Mouse (Mus musculus) megakaryocyte, embryonic 14.5 days (primary cell): ENCODE data around the gene Gmppa. TPM values are rescaled to one million over a fixed set of nuclear protein-coding genes. Genes with fewer than 3 reads are reported as not detected.

Experiments used
- H3K27me3 ChIP-seq: replicated peaks from 2 replicates; pipeline ENCODE3; 2012; ENCODE audit warnings: inconsistent platforms
- H3K36me3 ChIP-seq: replicated peaks from 2 replicates; pipeline ENCODE3; 2012; ENCODE audit warnings: low read length, inconsistent platforms, mixed read lengths
- H3K4me1 ChIP-seq: 2 replicates; pipeline ENCODE4 v1.6.1; 2012; ENCODE audit warnings: inconsistent platforms
- H3K4me3 ChIP-seq: replicated peaks from 2 replicates; pipeline ENCODE3; 2012; ENCODE audit warnings: moderate library complexity, mild to moderate bottlenecking, inconsistent platforms
- H3K9me3 ChIP-seq: 2 replicates; pipeline ENCODE4 v1.6.1; 2012; ENCODE audit warnings: inconsistent platforms
- FLI1 ChIP-seq: IDR thresholded peaks from 2 replicates; pipeline ENCODE4 v1.6.1; 2012; ENCODE audit warnings: low read length, inconsistent platforms, mixed read lengths
- GATA1 ChIP-seq: IDR thresholded peaks from 3 replicates; pipeline ENCODE4 v1.6.1; 2012; ENCODE audit warnings: mixed read lengths, low read length, inconsistent platforms, borderline replicate concordance
- polyA plus RNA-seq: library from polyadenylated mRNA; stranded (reverse); fragments of >175 nt; gene quantifications from 2 replicates; pipeline ENCODE4 v1.2.3, GENCODE M21; 2012; ENCODE audit warnings: low replicate concordance; ENCODE audit not compliant: insufficient read depth

Gmppa gene
- polyA plus RNA-seq, 1 experiment, result 234 TPM

DNA sequence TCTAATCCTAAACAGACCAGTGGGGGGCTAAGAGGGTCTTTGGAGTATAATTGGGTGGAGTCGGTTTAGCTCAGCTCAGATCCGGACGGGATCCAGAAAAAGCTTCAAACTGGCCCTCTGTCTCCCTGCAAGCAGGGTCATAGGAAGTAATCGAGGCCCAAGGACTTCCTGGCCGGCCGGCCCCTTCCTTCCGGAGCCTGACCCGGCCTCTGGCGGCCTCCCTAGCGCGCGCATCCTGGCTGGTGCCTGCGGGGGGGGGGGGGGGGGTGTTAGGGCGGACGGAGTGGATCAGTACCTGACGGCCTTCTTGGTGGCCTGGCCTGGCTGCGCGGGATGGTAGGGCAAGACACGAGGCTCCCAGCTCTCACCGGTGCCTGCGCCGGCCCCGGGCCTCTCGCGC lies 42.8 kb downstream of the Gmppa start:
- peak overlapping the region; percentile 93 for H3K4me3 ChIP-seq
- peaks cover 27% of the 10 kb centered on the region for H3K36me3 ChIP-seq
- H3K9me3 ChIP-seq, result peaks cover 7% of the 10 kb centered on the region; the same call in 1 of the 2 replicates
- H3K27me3 ChIP-seq, result peaks cover 97% of the 10 kb centered on the region
- H3K4me1 ChIP-seq, result peaks cover 35% of the 10 kb centered on the region
- no peak for TF ChIP-seq FLI1
- no peak for TF ChIP-seq GATA1

- Histone ChIP-seq H3K9me3 (peaks cover 7% of the 10 kb centered on the region; the same call in 1 of the 2 replicates), H3K27me3 (peaks cover 97% of the 10 kb centered on the region), H3K4me3 (peak within 1 kb of the TSS; percentile 93), H3K36me3 (peaks cover 25% of the 10 kb centered on the region), H3K4me1 (peaks cover 35% of the 10 kb centered on the region)
- TF ChIP-seq FLI1 (no peak), GATA1 (no peak)
Observed at GRCm38 (mm10) chr1:75478916-75479634, 43.3 kb downstream of the Gmppa start, which contains the start of the genes Chpf and Tmem198. Chpf (minus strand) TSS chr1:75479307. Tmem198 (plus strand) TSS chr1:75479532.

GRCm38 (mm10) chr1:75479635-75479989 lies 43.9 kb downstream of the Gmppa start:
- Histone ChIP-seq H3K9me3 (peaks cover 7% of the 10 kb centered on the region; the same call in 1 of the 2 replicates), H3K36me3 (peaks cover 22% of the 10 kb centered on the region), H3K4me1 (peaks cover 35% of the 10 kb centered on the region), H3K4me3 (peak overlapping the region; percentile 93), H3K27me3 (peaks cover 97% of the 10 kb centered on the region)
- no peak for TF ChIP-seq GATA1
- no peak for TF ChIP-seq FLI1

- Histone ChIP-seq H3K4me1 (peaks cover 35% of the 10 kb centered on the region), H3K27me3 (peaks cover 97% of the 10 kb centered on the region), H3K36me3 (peaks cover 17% of the 10 kb centered on the region), H3K9me3 (peaks cover 7% of the 10 kb centered on the region; the same call in 1 of the 2 replicates), H3K4me3 (peak overlapping the region; percentile 93)
- no peak for TF ChIP-seq FLI1
- TF ChIP-seq GATA1, result no peak
Observed at GRCm38 (mm10) chr1:75480036-75480435, 44.3 kb downstream of the Gmppa start.

GRCm38 (mm10) chr1:75480735-75481134 lies 45.0 kb downstream of the Gmppa start:
- Histone ChIP-seq H3K27me3 (peaks cover 97% of the 10 kb centered on the region), H3K4me1 (peaks cover 35% of the 10 kb centered on the region), H3K36me3 (peaks cover 10% of the 10 kb centered on the region), H3K9me3 (peaks cover 7% of the 10 kb centered on the region; the same call in 1 of the 2 replicates), H3K4me3 (no peak overlapping the region)
- TF ChIP-seq GATA1 (no peak), FLI1 (no peak)

DNA sequence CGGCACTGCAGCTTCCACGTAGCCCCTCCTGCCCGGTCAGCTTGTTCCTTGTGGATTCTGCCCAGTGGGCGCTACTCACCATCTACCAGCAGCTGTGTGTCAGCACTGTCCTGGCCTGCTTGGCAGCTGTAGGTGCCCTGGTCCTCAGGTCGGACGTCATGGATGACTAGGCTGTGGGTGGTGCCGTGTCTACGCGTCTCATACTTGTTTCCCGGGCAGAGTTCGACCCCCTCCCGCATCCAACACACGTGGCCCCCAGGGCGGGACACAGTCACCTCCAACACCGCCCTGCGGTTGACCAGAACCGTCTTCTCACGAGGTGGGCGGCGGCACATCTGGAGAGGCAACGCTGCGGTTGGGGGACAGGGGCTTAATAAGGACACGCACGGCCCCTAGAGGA lies 50.8 kb downstream of the Gmppa start:
- no peaks in the 10 kb centered on the region for H3K36me3 ChIP-seq
- peaks cover 99% of the 10 kb centered on the region for H3K27me3 ChIP-seq
- peaks cover 7% of the 10 kb centered on the region; the same call in 1 of the 2 replicates for H3K9me3 ChIP-seq
- peaks cover 20% of the 10 kb centered on the region for H3K4me1 ChIP-seq
- peak overlapping the region; percentile 89 for H3K4me3 ChIP-seq
- TF ChIP-seq FLI1 (no peak), GATA1 (no peak)

GRCm38 (mm10) chr1:75487040-75487404 lies 51.3 kb downstream of the Gmppa start:
- Histone ChIP-seq H3K36me3 (no peaks in the 10 kb centered on the region), H3K4me3 (peak overlapping the region; percentile 89), H3K9me3 (peaks cover 7% of the 10 kb centered on the region; the same call in 1 of the 2 replicates), H3K4me1 (peaks cover 20% of the 10 kb centered on the region), H3K27me3 (peaks cover 99% of the 10 kb centered on the region)
- TF ChIP-seq FLI1, result no peak
- no peak for TF ChIP-seq GATA1

GRCm38 (mm10) chr1:75487405-75488161 lies 51.9 kb downstream of the Gmppa start:
- Histone ChIP-seq H3K9me3 (peaks cover 3% of the 10 kb centered on the region; the same call in 1 of the 2 replicates), H3K4me3 (peak overlapping the region; percentile 89), H3K27me3 (peaks cover 99% of the 10 kb centered on the region), H3K4me1 (peaks cover 18% of the 10 kb centered on the region), H3K36me3 (no peaks in the 10 kb centered on the region)
- TF ChIP-seq GATA1, result no peak

DNA sequence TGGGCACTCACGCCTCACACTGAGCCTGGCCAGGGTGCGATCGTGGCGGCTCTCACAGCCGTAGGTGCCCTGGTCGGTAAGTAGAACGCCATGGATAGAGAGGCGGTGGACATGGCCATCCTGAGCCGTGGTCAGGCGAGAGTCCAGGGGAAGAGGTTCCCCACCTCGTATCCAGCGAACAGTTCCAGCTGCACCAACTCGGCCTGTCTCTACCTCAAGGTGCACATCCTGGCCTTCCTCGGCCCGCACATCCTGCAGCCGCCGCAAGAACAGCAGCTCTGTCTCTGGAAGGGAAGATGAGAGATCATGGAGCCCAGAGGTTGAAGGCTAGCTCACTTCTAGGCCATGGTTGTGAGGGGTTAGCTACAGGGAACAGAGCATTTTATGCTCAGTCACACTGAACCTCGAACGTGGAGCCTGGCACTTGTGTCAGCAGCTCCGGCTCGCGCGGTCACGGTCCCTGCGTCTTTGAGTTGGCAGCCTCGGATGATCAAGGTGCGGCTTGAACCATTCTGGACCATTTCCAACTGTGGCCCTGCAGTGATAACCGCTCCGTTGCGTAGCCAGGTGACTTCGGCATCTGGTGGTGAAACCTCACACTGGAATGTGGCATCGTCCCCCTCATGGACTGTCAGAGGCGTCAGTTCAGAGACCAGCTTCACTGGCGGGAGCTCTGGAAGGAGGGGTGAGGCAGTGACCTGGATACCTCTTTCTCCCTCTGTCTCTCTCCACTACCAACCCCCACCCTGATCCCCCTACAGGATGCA lies 55.2 kb downstream of the Gmppa start:
- Histone ChIP-seq H3K4me3 (no peak overlapping the region), H3K9me3 (no peaks in the 10 kb centered on the region), H3K27me3 (peaks cover 90% of the 10 kb centered on the region), H3K4me1 (peaks cover 17% of the 10 kb centered on the region), H3K36me3 (no peaks in the 10 kb centered on the region)
- no peak for TF ChIP-seq GATA1
- TF ChIP-seq FLI1, result no peak
